Mouse (Mus musculus) embryonic facial prominence, embryonic 14.5 days (tissue): ENCODE data around the gene Orai3. TPM values are rescaled to one million over a fixed set of nuclear protein-coding genes. Genes with fewer than 3 reads are reported as not detected.
A peak's percentile ranks its signal among the peaks of the same experiment; 100 is the strongest.

Experiments
- ATAC-seq: fragments of 200-750 bp; cut with Nextera tagmentation; 2 replicates; pipeline ENCODE4 v1.8.0; 2017; ENCODE audit warnings: low read depth, moderate number of reproducible peaks, moderate TSS enrichment
- DNase-seq: peaks from one replicate; pipeline ENCODE4 v3.0.0-alpha.2; 2015; ENCODE audit warnings: low spot score
- H3K27ac ChIP-seq: fragments of 300-500 bp; sonication (generic); replicated peaks from 2 replicates; pipeline ENCODE4 v1.5.1; 2014; ENCODE audit warnings: low read depth, mild to moderate bottlenecking, low read length, moderate library complexity
- H3K27me3 ChIP-seq: fragments of 300-500 bp; sonication (generic); replicated peaks from 2 replicates; pipeline ENCODE4 v1.6.1; 2014; ENCODE audit warnings: low read length; ENCODE audit not compliant: control insufficient read depth, insufficient read depth
- H3K36me3 ChIP-seq: fragments of 300-500 bp; sonication (generic); 2 replicates; pipeline ENCODE4 v1.6.1; 2014; ENCODE audit warnings: low read length, mixed read lengths; ENCODE audit not compliant: control insufficient read depth, insufficient read depth
- H3K4me1 ChIP-seq: fragments of 300-500 bp; sonication (generic); 2 replicates; pipeline ENCODE4 v1.6.1; 2014; ENCODE audit warnings: antibody characterized with exemption, low read length; ENCODE audit not compliant: control insufficient read depth, insufficient read depth
- H3K4me2 ChIP-seq: fragments of 300-500 bp; sonication (generic); 2 replicates; pipeline ENCODE4 v1.6.1; 2014; ENCODE audit warnings: low read depth, mild to moderate bottlenecking, low read length, moderate library complexity, mixed read lengths
- H3K4me3 ChIP-seq: fragments of 300-500 bp; sonication (generic); 2 replicates; pipeline ENCODE4 v1.5.1; 2014; ENCODE audit warnings: low read depth, mild to moderate bottlenecking, low read length
- H3K9ac ChIP-seq: fragments of 300-500 bp; sonication (generic); 2 replicates; pipeline ENCODE4 v1.6.1; 2014; ENCODE audit warnings: low read depth, mild to moderate bottlenecking, low read length, moderate library complexity, mixed read lengths
- H3K9me3 ChIP-seq: fragments of 300-500 bp; sonication (generic); 2 replicates; pipeline ENCODE4 v1.6.1; 2016; ENCODE audit warnings: low read length; ENCODE audit not compliant: control insufficient read depth
- WGBS: fragments of 180-500 bp; shearing (Covaris S2); extraction: QIAGEN DNeasy Blood & Tissue Kit; methylation state at CpG from one replicate; pipeline ENCODE4 v1.1.7; 2014; 5-methylcytosine and 5-hydroxymethylcytosine counted together
- polyA plus RNA-seq: library from polyadenylated mRNA; unstranded; fragments of >200 nt; fragmentation: Nextera tagmentation; extraction: Ambion mirVana; gene quantifications from 2 replicates; pipeline ENCODE4 v1.2.1, GENCODE M21; 2014

The Orai3 gene
- polyA plus RNA-seq, 1 experiment from 2014 or later = 10.4 TPM

DNA sequence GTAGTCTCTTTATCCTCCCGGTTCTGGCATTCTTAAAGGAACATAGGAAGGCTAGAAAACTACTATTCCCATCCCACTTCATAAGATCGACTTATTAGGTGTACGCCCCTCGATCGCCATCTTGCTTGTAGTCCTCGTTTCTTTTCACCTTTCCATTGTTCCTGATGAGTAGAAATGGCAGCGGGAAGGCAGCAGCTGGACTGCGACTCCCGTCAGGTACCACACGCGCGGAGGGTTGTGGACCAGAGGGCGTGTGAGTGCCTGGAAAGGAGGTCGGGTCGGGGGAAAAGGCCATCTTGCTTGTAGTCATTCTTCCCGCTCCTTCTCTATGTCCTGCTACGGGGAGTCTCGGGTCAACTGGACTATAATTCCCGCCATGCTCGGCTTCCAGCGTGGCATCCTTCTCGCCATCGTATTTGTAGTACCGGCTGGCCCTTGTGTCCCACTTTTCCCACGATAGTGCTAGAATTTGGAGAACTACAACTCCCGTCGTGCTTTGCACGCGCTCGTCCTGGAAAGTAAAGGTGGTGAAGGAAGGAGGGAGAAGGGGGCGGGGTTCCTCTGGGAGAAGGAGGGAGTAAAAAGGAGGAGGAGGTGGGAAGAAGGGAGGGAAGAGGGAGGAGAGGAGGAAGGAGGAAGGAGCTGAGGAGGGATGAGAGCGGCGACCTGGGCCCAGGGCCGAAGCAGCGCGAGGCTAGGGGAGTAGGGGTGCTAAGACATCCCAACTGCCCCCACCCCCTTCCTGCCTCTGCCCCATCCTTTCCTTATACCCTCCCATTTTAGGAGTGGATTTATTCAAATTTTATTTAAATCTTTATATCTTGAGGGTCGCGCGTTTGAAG, 23.7 kb upstream of the Orai3 start:
- WGBS = 0% methylated on average over 38 of the region's 39 CpGs
- Histone ChIP-seq H3K4me3 (peak overlapping the region; percentile 93), H3K4me1 (peaks cover 12% of the 10 kb centered on the region; the same call in 1 of the 2 replicates), H3K9me3 (no peaks in the 10 kb centered on the region), H3K27me3 (no peaks in the 10 kb centered on the region), H3K9ac (peak overlapping the region; percentile 88), H3K4me2 (peak overlapping the region; percentile 74), H3K27ac (peak overlapping the region; percentile 75), H3K36me3 (peaks cover 31% of the 10 kb centered on the region)
- ATAC-seq (peak; percentile 89), DNase-seq (peak; percentile 100)

DNA sequence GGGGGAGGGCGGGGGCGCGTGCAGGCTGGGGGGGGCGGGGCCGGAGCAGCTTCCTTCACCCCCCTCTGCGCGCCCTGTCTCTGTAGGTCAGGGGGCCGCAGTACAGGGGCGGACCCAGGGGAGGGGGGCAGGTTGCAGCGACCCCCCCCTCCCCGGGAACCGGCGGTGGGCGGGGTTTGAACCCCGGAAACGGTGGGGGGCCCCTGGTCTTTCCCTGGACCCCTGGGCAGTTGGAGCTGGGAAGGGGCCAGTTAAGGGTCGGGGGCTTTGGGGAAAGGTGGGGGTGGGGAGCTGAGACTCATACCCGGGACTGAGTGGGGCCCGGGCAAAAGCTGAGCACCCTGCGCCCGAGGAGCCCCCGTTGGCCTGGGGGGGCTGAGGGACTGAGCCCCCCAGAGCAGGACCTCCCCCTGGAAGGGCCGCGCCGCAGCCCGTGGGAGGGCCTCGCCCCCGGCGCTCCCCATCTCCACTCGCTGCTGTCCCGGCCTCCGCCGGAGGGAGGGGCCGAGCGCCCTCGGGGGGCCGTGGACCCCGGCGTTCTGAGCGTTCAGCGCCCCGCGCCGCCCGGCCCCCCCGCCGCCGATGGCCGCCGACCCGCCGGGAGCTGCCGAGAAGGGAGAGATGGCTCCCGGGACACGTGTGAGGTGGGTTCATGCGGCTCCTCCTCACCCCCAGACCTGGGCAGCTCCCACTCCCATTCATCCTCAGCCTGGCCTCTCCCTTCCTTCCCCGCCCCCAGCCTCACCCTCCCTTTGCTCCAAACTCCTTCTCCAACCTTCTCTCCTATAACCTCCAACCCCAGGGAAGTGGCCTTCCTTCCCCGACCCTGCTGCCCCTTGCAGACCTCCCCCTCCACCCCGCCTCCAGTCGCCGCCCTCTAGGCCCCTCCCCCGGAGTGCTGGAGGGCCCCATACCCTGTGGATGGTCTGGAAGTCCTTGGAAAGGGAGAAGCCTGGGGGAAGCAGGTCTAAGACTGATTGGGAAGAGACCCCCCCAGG, 22.8 kb upstream of the Orai3 start:
- peak overlapping the region; percentile 88 for H3K9ac ChIP-seq
- ATAC-seq = 0 out of 2 replicates have a peak, but pooled peaks have one; percentile 0
- no peaks in the 10 kb centered on the region for H3K9me3 ChIP-seq
- peak overlapping the region; percentile 74 for H3K4me2 ChIP-seq
- H3K36me3 ChIP-seq = peaks cover 40% of the 10 kb centered on the region
- peak overlapping the region; percentile 75 for H3K27ac ChIP-seq
- H3K27me3 ChIP-seq = no peaks in the 10 kb centered on the region
- peaks cover 12% of the 10 kb centered on the region; the same call in 1 of the 2 replicates for H3K4me1 ChIP-seq
- DNase-seq = peak; percentile 46
- under 1% methylated on average over 22 of the region's 62 CpGs for WGBS
- peak overlapping the region; percentile 93 for H3K4me3 ChIP-seq

DNA sequence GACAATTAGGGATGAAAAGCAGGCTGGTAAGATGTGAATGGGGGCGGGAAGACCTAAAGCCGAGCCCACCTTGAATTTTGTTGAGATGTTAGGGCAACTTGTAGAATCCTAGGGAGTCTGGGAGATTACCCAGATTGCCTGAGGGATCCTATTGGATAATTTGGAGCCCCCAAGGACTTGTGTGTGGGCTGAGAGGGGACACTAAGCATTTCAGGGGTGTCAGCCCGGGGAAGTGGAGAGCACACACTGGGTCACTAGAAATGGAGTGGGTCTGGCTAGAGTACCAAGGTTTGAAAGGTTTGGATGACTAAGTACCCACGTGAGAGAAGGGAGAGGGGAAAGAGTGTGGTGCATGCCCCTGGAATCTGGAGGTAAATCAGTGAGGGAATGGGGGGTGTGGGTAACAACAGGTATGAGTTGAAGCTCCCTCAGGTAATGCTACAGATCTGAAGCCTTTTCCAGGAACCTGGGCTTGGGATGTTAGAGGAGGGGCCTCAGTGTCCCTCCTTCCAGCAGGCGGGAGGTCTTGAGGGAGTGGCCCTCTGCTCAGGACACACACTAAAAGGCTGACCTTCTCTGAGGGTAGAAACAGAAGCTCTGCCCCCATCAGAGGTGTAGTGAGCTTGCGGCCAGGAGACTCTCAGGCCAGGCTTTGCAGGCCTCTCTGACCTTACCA, 21.9 kb upstream of the Orai3 start:
- Histone ChIP-seq H3K27ac (peak overlapping the region; percentile 75), H3K36me3 (peaks cover 49% of the 10 kb centered on the region), H3K9ac (peak overlapping the region; percentile 88), H3K4me2 (peak overlapping the region; percentile 74), H3K4me1 (peaks cover 12% of the 10 kb centered on the region; the same call in 1 of the 2 replicates), H3K4me3 (peak overlapping the region; percentile 93), H3K27me3 (no peaks in the 10 kb centered on the region), H3K9me3 (no peaks in the 10 kb centered on the region)
- WGBS = 29% methylated on average over 6 of the region's 6 CpGs
- DNase-seq (no peak), ATAC-seq (no peak)

DNA sequence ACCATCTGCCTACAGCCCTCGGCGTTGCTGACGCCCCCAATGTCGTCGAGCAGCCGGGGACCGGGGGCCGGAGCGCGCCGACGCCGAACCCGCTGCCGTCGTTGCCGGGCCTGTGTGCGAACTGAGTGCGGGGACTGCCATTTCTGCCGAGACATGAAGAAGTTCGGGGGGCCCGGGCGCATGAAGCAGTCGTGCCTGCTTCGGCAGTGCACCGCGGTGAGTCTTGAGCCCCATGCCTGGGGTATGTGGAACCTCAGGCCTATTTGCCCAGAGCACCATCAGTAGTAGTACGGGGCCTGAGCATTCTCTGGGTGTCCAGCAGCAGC, 21.4 kb upstream of the Orai3 start:
- Histone ChIP-seq H3K9me3 (no peaks in the 10 kb centered on the region), H3K4me2 (peak overlapping the region; percentile 74), H3K36me3 (peaks cover 54% of the 10 kb centered on the region), H3K27me3 (no peaks in the 10 kb centered on the region), H3K27ac (no peak overlapping the region), H3K9ac (no peak overlapping the region), H3K4me3 (peak overlapping the region; percentile 93), H3K4me1 (peaks cover 12% of the 10 kb centered on the region; the same call in 1 of the 2 replicates)
- 93% methylated on average over 27 of the region's 28 CpGs for WGBS
- no peak for DNase-seq
- ATAC-seq = no peak

DNA sequence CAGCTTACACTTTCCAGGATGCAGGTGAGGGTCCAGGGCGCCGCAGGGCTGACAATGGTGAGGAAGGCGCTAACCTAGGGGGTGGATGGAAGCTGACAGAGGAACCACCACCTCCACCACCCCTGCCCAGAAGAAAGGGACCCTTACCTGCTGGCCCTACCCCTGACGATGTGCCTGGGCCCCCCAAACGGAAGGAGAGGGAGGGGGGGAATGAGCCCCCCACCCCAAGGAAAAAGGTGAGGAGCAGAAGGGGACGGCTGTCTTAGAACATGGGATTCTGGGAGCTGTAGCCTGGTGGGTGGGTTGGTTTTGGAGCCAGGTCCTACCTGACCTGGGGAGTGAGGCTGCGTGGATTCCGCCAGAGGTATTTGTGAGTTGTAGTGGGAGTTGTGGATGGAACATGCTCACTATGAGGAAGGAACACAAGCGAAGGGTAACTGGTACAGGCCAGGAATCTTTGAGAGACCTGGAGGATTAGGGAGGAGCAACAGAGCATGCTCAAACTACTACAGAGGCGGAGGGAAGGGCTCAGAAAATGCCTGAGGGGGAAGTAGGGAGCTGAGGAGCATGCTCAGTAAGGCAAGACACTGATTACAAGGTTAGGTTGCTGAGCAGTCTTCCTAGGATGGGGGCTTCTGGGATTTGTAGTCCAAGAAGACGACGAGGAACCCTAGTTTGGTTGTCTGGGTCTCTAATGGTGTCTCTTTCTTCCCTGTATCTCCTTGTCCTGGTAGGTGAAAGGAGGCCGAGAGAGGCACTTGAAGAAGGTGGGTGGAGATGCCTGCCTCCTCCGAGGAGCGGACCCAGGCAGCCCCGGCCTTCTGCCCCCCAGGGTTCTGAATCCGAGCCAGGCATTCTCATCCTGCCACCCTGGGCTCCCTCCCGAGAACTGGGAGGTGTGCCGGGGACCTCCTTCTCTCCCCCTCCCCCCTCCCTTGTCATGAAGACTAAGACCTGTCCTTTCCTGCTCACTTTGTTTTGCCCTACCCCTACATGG, 19.2 kb upstream of the Orai3 start:
- ATAC-seq = no peak

GRCm38 (mm10) chr7:127751619-127752018, 18.0 kb upstream of the Orai3 start:
- no peak for DNase-seq
- H3K27me3 ChIP-seq = no peaks in the 10 kb centered on the region
- no peaks in the 10 kb centered on the region for H3K9me3 ChIP-seq
- H3K36me3 ChIP-seq = peaks cover 86% of the 10 kb centered on the region
- 0 out of 2 replicates have a peak overlapping the region, but pooled peaks have one; percentile 19 for H3K9ac ChIP-seq
- peaks cover 8% of the 10 kb centered on the region; the same call in 1 of the 2 replicates for H3K4me1 ChIP-seq
- no peak for ATAC-seq
- H3K4me3 ChIP-seq = no peak overlapping the region
- 91% methylated on average over 5 of the region's 5 CpGs for WGBS
- H3K27ac ChIP-seq = no peak overlapping the region
- no peak overlapping the region for H3K4me2 ChIP-seq

More for the DNA sequence above, 19.2 kb upstream of the Orai3 start:
- H3K9ac ChIP-seq = no peak overlapping the region
- H3K4me1 ChIP-seq = peaks cover 8% of the 10 kb centered on the region; the same call in 1 of the 2 replicates
- H3K4me2 ChIP-seq = no peak overlapping the region
- H3K27ac ChIP-seq = no peak overlapping the region
- 78% methylated on average over 19 of the region's 19 CpGs for WGBS
- peak; percentile 79 for DNase-seq
- no peaks in the 10 kb centered on the region for H3K27me3 ChIP-seq
- no peaks in the 10 kb centered on the region for H3K9me3 ChIP-seq
- no peak overlapping the region for H3K4me3 ChIP-seq
- H3K36me3 ChIP-seq = peaks cover 75% of the 10 kb centered on the region

DNA sequence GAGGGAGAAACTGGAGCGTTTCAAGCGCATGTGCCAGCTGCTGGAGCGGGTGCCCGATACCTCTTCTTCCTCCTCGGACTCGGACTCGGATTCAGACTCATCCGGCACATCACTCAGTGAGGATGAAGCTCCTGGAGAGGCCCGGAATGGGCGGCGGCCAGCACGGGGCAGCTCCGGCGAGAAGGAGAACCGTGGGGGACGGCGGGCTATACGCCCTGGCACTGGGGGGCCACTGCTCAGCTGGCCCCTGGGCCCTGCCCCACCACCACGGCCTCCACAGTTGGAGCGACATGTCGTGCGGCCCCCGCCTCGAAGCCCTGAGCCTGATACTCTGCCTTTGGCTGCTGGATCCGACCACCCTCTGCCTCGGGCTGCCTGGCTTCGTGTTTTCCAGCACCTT, 17.5 kb upstream of the Orai3 start:
- DNase-seq = no peak
- no peak for ATAC-seq
- no peaks in the 10 kb centered on the region for H3K27me3 ChIP-seq
- 95% methylated on average over 27 of the region's 27 CpGs for WGBS
- peaks cover 8% of the 10 kb centered on the region; the same call in 1 of the 2 replicates for H3K4me1 ChIP-seq
- no peak overlapping the region for H3K4me3 ChIP-seq
- H3K9me3 ChIP-seq = no peaks in the 10 kb centered on the region
- H3K36me3 ChIP-seq = peaks cover 90% of the 10 kb centered on the region
- H3K4me2 ChIP-seq = no peak overlapping the region
- H3K27ac ChIP-seq = no peak overlapping the region
- 0 out of 2 replicates have a peak overlapping the region, but pooled peaks have one; percentile 19 for H3K9ac ChIP-seq
